Mouse (Mus musculus) lung, adult 2 months (tissue): ENCODE measurements at regions not wholly inside any gene's neighbourhood (a gene's known extent, or its start where the extent isn't known, plus 50 kb on each side); places are given as distances from the start of the nearest gene placed in this dataset.

Source experiments
- CTCF ChIP-seq: fragments of 200-500 bp; IDR thresholded peaks from 2 replicates; pipeline ENCODE4 v1.5.1; 2011; ENCODE audit warnings: mild to moderate bottlenecking, low read length, control low read depth; ENCODE audit not compliant: insufficient read depth
- POLR2A ChIP-seq: fragments of 200-500 bp; IDR thresholded peaks from 2 replicates; pipeline ENCODE4 v1.6.1; 2011; ENCODE audit warnings: low read depth, mild to moderate bottlenecking, control low read depth, low read length, borderline replicate concordance; ENCODE audit errors: extremely low read depth

DNA sequence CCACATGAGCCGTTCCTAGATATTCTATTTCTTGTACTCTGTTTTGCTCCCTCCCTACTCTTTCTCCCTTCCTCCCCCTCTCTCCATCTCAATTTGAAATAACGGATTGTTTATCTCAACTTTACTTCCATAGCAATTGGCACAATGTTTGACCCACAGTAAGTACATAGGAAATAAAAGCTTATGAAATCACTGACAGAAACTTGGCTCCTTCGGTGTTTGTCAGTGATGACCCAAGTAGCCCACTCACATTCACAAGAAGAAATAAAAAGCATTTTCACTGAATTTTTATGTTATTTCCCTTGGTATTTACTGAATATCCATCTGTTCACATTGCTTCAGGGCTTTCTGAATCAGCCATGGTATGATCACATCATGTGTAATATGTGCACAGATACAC is 260.2 kb upstream of the Actbl2 start:
- TF ChIP-seq POLR2A: no peak
- TF ChIP-seq CTCF: no peak
